ENCODE assay signal across 10 mouse cellular contexts in the genomic region with DNA sequence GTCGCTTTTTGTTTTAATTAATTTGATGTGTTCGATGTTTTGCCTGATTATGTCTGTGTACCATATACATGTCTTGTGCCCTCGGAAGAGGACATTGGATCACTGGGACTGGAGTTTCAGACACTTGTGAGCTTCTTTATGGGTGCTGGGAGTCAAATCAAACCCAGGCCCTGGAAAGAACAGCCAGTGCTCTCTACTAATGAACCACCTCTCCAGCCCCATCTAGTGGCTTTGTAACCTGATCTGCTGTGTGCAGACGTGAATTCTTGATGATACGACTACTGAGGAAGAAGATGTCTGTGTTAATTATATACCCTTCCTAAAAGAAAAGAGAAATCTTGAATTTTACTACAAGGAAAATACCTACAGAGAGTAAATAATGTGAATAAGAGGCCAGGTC. TPM values are rescaled to one million over a fixed set of nuclear protein-coding genes. Genes with fewer than 3 reads are reported as not detected.
A peak's percentile ranks its signal among the peaks of the same experiment; 100 is the strongest.
DNase-seq lines count a peak whose midpoint lies in the region; ATAC-seq and TF ChIP-seq lines count a peak whose summit lies in the region.
"Had no signal": no experiment of that assay in that cellular context is flagged by ENCODE, and none has a peak within 500 bp of the region (broad histone marks: within the 10 kb centered on the region; RNA-seq: fewer than 3 reads in every experiment).

No protein-coding gene starts in this region.

- no peak for DNase-seq in forebrain, postnatal 0 days
- no peak for DNase-seq in forebrain, embryonic 11.5 days (ENCODE audit: low spot score)
- peak; percentile 45 for DNase-seq in midbrain, postnatal 0 days (ENCODE audit: low spot score)
- DNase-seq in embryo, embryonic 10.5 days (ENCODE audit: low spot score): peak; percentile 36
- peak; percentile 21 to 63 for DNase-seq in spleen, postnatal 4 days (ENCODE audit: low spot score in 2 of 2)
- DNase-seq in ovary, postnatal 36 days (ENCODE audit: low spot score): no peak
- no peak for DNase-seq in urinary bladder, postnatal 25 days (ENCODE audit: low spot score)

- no peak overlapping the region for H3K4me2 ChIP-seq in forebrain, postnatal 0 days (ENCODE audit: low read depth)
- no peak overlapping the region for H3K4me2 ChIP-seq in forebrain, embryonic 11.5 days (ENCODE audit: low read depth, low read length, severe bottlenecking)
- no peak overlapping the region for H3K4me2 ChIP-seq in midbrain, postnatal 0 days (ENCODE audit: low read depth, low read length, poor library complexity, severe bottlenecking)
- no peak overlapping the region for H3K4me2 ChIP-seq in midbrain, embryonic 16.5 days (ENCODE audit: low read length)
- H3K4me2 ChIP-seq: heart, embryonic 13.5 days; stomach, embryonic 15.5 days had no signal

- H3K4me3 ChIP-seq in forebrain, postnatal 0 days (ENCODE audit: low read depth, low read length): no peak overlapping the region
- H3K4me3 ChIP-seq in forebrain, embryonic 11.5 days (ENCODE audit: low read depth, low read length): no peak overlapping the region
- no peak overlapping the region for H3K4me3 ChIP-seq in midbrain, postnatal 0 days (ENCODE audit: low read depth, low read length)
- no peak overlapping the region for H3K4me3 ChIP-seq in midbrain, embryonic 16.5 days (ENCODE audit: low read depth, low read length)
- H3K4me3 ChIP-seq: heart, embryonic 13.5 days; stomach, embryonic 15.5 days had no signal

- ATAC-seq in forebrain, postnatal 0 days: no peak
- ATAC-seq in forebrain, embryonic 11.5 days (replicated peaks; ENCODE audit: low FRiP score): no peak
- ATAC-seq in midbrain, postnatal 0 days (ENCODE audit: low FRiP score): no peak
- no peak for ATAC-seq in midbrain, embryonic 16.5 days

- no peaks in the 10 kb centered on the region for H3K9me3 ChIP-seq in forebrain, postnatal 0 days (ENCODE audit: low read length)
- no peaks in the 10 kb centered on the region for H3K9me3 ChIP-seq in forebrain, embryonic 11.5 days (ENCODE audit: control insufficient read depth, low read length)
- no peaks in the 10 kb centered on the region for H3K9me3 ChIP-seq in midbrain, postnatal 0 days (ENCODE audit: low read length)
- no peaks in the 10 kb centered on the region for H3K9me3 ChIP-seq in midbrain, embryonic 16.5 days (replicated peaks; ENCODE audit: control insufficient read depth, low read length, poor library complexity, severe bottlenecking)
- H3K9me3 ChIP-seq: heart, embryonic 13.5 days; stomach, embryonic 15.5 days had no signal

- H3K4me1 ChIP-seq in forebrain, postnatal 0 days (ENCODE audit: insufficient read depth): no peaks in the 10 kb centered on the region
- H3K4me1 ChIP-seq in forebrain, embryonic 11.5 days (replicated peaks; ENCODE audit: control insufficient read depth, insufficient read depth, low read length): no peaks in the 10 kb centered on the region
- no peaks in the 10 kb centered on the region for H3K4me1 ChIP-seq in midbrain, postnatal 0 days (ENCODE audit: insufficient read depth, low read length)
- H3K4me1 ChIP-seq in midbrain, embryonic 16.5 days (ENCODE audit: control insufficient read depth, insufficient read depth, low read length): no peaks in the 10 kb centered on the region
- H3K4me1 ChIP-seq: stomach, embryonic 15.5 days had no signal

- TF ChIP-seq CTCF in forebrain, postnatal 0 days (IDR thresholded peaks at IDR 0.05; ENCODE audit: low read depth): peak; percentile 46
- TF ChIP-seq CTCF in midbrain, postnatal 0 days (IDR thresholded peaks at IDR 0.05): peak; percentile 55

- 81% methylated on average over 5 of the region's 5 CpGs for WGBS in forebrain, postnatal 0 days
- WGBS in forebrain, embryonic 11.5 days: 85% methylated on average over 5 of the region's 5 CpGs
- WGBS in midbrain, postnatal 0 days: 89% methylated on average over 5 of the region's 5 CpGs
- WGBS in midbrain, embryonic 16.5 days: 92% methylated on average over 5 of the region's 5 CpGs

- H3K36me3 ChIP-seq in forebrain, postnatal 0 days (ENCODE audit: insufficient read depth): 0 out of 2 replicates have a peak, but pooled peaks cover 7% of the 10 kb centered on the region
- H3K36me3 ChIP-seq in forebrain, embryonic 11.5 days (ENCODE audit: control insufficient read depth, insufficient read depth, low read length): no peaks in the 10 kb centered on the region
- H3K36me3 ChIP-seq in midbrain, postnatal 0 days (ENCODE audit: insufficient read depth, low read length): 0 out of 2 replicates have a peak, but pooled peaks cover 5% of the 10 kb centered on the region
- peaks cover 7% of the 10 kb centered on the region; the same call in 1 of the 2 replicates for H3K36me3 ChIP-seq in midbrain, embryonic 16.5 days (ENCODE audit: control insufficient read depth, insufficient read depth, low read length)

- no peak overlapping the region for H3K27ac ChIP-seq in forebrain, postnatal 0 days (ENCODE audit: low read depth, low read length)
- no peak overlapping the region for H3K27ac ChIP-seq in forebrain, embryonic 11.5 days (ENCODE audit: low read depth, low read length)
- no peak overlapping the region for H3K27ac ChIP-seq in midbrain, postnatal 0 days (ENCODE audit: low read depth, low read length)
- H3K27ac ChIP-seq in midbrain, embryonic 16.5 days (ENCODE audit: low read length): no peak overlapping the region
- H3K27ac ChIP-seq: heart, embryonic 13.5 days; stomach, embryonic 15.5 days had no signal

- no peak overlapping the region for H3K9ac ChIP-seq in forebrain, postnatal 0 days
- H3K9ac ChIP-seq in forebrain, embryonic 11.5 days (ENCODE audit: low read length): no peak overlapping the region
- no peak overlapping the region for H3K9ac ChIP-seq in midbrain, postnatal 0 days (replicated peaks; ENCODE audit: low read length, poor library complexity, severe bottlenecking)
- no peak overlapping the region for H3K9ac ChIP-seq in midbrain, embryonic 16.5 days (ENCODE audit: low read depth, low read length)
- H3K9ac ChIP-seq: heart, embryonic 13.5 days; stomach, embryonic 15.5 days had no signal

- H3K27me3 ChIP-seq in forebrain, postnatal 0 days (ENCODE audit: insufficient read depth, low read length): no peaks in the 10 kb centered on the region
- H3K27me3 ChIP-seq in forebrain, embryonic 11.5 days (ENCODE audit: control insufficient read depth, insufficient read depth, low read length): no peaks in the 10 kb centered on the region
- H3K27me3 ChIP-seq in midbrain, postnatal 0 days (ENCODE audit: insufficient read depth, low read length): no peaks in the 10 kb centered on the region
- no peaks in the 10 kb centered on the region for H3K27me3 ChIP-seq in midbrain, embryonic 16.5 days (ENCODE audit: control insufficient read depth, insufficient read depth, low read depth, low read length)
- H3K27me3 ChIP-seq: heart, embryonic 13.5 days; stomach, embryonic 15.5 days had no signal

RNA-seq across cellular contexts. Expression of a gene that starts 18.0 kb away (rescaled TPM):
- total RNA-seq in forebrain, postnatal 0 days (2014; rRNA removed): 11.4 and 16.0 TPM in 2 replicates
- polyA plus RNA-seq in forebrain, postnatal 0 days (2015; fragmentation: Nextera tagmentation; extraction: Ambion mirVana): 0.93 and 1.9 TPM in 2 replicates
- polyA plus RNA-seq in forebrain, embryonic 11.5 days (2014; fragmentation: Nextera tagmentation; extraction: Ambion mirVana): 4.5 and 5.3 TPM in 2 replicates
- total RNA-seq in midbrain, postnatal 0 days (2014; rRNA removed): 16.5 and 18.0 TPM in 2 replicates
- 1.8 and 2.7 TPM in 2 replicates for polyA plus RNA-seq in midbrain, postnatal 0 days (2015; fragmentation: Nextera tagmentation; extraction: Ambion mirVana)
- 2.1 and 3.2 TPM in 2 replicates for polyA plus RNA-seq in midbrain, embryonic 16.5 days (2015; fragmentation: Nextera tagmentation; extraction: Ambion mirVana)

Comparison
In these comparisons a context has a peak if more than half of its experiments do, and no peak if none do; other contexts are left out.
1. DNase-seq: peak in midbrain, postnatal 0 days (single experiment), embryo, embryonic 10.5 days (single experiment) and spleen, postnatal 4 days (2 of 2); none in forebrain, postnatal 0 days (single experiment), forebrain, embryonic 11.5 days (single experiment), ovary, postnatal 36 days (single experiment) and urinary bladder, postnatal 25 days (single experiment).